ENCODE assay signal across 17 mouse cellular contexts in genomic region chr5:65487381-65487780, GRCm38 (mm10). TPM values are rescaled to one million over a fixed set of nuclear protein-coding genes. Genes with fewer than 3 reads are reported as not detected.
DNase-seq lines count a peak whose midpoint lies in the region; ATAC-seq and TF ChIP-seq lines count a peak whose summit lies in the region.
"Had no signal": no experiment of that assay in that cellular context is flagged by ENCODE, and none has a peak within 500 bp of the region (broad histone marks: within the 10 kb centered on the region; RNA-seq: fewer than 3 reads in every experiment).

No protein-coding gene starts in this region.

- H3K9me3 ChIP-seq in lung, postnatal 0 days (ENCODE audit: low read length) = no peaks in the 10 kb centered on the region
- H3K9me3 ChIP-seq: kidney, embryonic 15.5 days; midbrain, embryonic 15.5 days had no signal

- peaks cover 21% of the 10 kb centered on the region; the same call in 1 of the 2 replicates for H3K4me1 ChIP-seq in lung, postnatal 0 days (ENCODE audit: insufficient read depth, low read depth, low read length)
- H3K4me1 ChIP-seq in brown adipose tissue, adult 24 weeks (ENCODE audit: control insufficient read depth, insufficient read depth, insufficient read length, low read length) = peaks cover 31% of the 10 kb centered on the region
- H3K4me1 ChIP-seq in olfactory bulb, adult 2 months (ENCODE audit: control insufficient read depth, insufficient read depth, low read length) = peaks cover 9% of the 10 kb centered on the region

- H3K27ac ChIP-seq in lung, postnatal 0 days (ENCODE audit: low read length) = no peak overlapping the region
- H3K27ac ChIP-seq in brown adipose tissue, adult 24 weeks (replicated peaks; ENCODE audit: low read depth, low read length) = 0 out of 2 replicates have a peak overlapping the region, but pooled peaks have one; percentile 3
- 0 out of 2 replicates have a peak overlapping the region, but pooled peaks have one; percentile 2 for H3K27ac ChIP-seq in olfactory bulb, adult 2 months (ENCODE audit: insufficient read depth, low read depth, low read length)
- H3K27ac ChIP-seq: kidney, embryonic 15.5 days; midbrain, embryonic 15.5 days had no signal

- peaks cover 9% of the 10 kb centered on the region; the same call in 1 of the 2 replicates for H3K36me3 ChIP-seq in lung, postnatal 0 days (ENCODE audit: insufficient read depth, low read length)
- H3K36me3 ChIP-seq: kidney, embryonic 15.5 days; midbrain, embryonic 15.5 days had no signal

- intact Hi-C loops in left cerebral cortex, postnatal 14 days (cut with DNase I) = no loop called here

- H3K27me3 ChIP-seq in lung, postnatal 0 days (replicated peaks; ENCODE audit: insufficient read depth, low read length) = no peaks in the 10 kb centered on the region
- H3K27me3 ChIP-seq: kidney, embryonic 15.5 days; midbrain, embryonic 15.5 days had no signal

- peak; percentile 26 to 28 for DNase-seq in cerebellum, adult 18-20 months
- DNase-seq in cerebellum, adult 9-11 months = no peak
- DNase-seq in lung, postnatal 0 days (ENCODE audit: low spot score) = peak; percentile 50
- DNase-seq in lung, postnatal 14 days = no peak
- DNase-seq in left cerebral cortex, postnatal 14 days (ENCODE audit: low spot score in 2 of 2) = no peak
- DNase-seq: layer of hippocampus, postnatal 36 days; left cerebral cortex, postnatal 4 days; thymus, adult 2 months had no signal

- WGBS in lung, postnatal 0 days = 70% methylated on average over 10 of the region's 10 CpGs
- WGBS in olfactory bulb, adult 2 months = 72% methylated on average over 10 of the region's 10 CpGs

- H3K4me3 ChIP-seq in lung, postnatal 0 days (ENCODE audit: low read depth, low read length) = no peak overlapping the region
- H3K4me3 ChIP-seq in brown adipose tissue, adult 24 weeks (ENCODE audit: insufficient read depth, low read depth, low read length) = no peak overlapping the region
- no peak overlapping the region for H3K4me3 ChIP-seq in olfactory bulb, adult 2 months (ENCODE audit: insufficient read depth, low read depth, low read length)
- H3K4me3 ChIP-seq: kidney, embryonic 15.5 days; midbrain, embryonic 15.5 days had no signal

- TF ChIP-seq EP300 in lung, postnatal 0 days (IDR thresholded peaks at IDR 0.05) = no peak

- H3K9ac ChIP-seq in lung, postnatal 0 days (replicated peaks; ENCODE audit: low read depth) = no peak overlapping the region
- H3K9ac ChIP-seq: kidney, embryonic 15.5 days; midbrain, embryonic 15.5 days had no signal

- H3K4me2 ChIP-seq in lung, postnatal 0 days (replicated peaks; ENCODE audit: low read depth, low read length) = no peak overlapping the region
- H3K4me2 ChIP-seq: kidney, embryonic 15.5 days; liver, embryonic 11.5 days; midbrain, embryonic 15.5 days had no signal

- TF ChIP-seq CTCF in lung, postnatal 0 days (IDR thresholded peaks at IDR 0.05) = no peak
- no peak for TF ChIP-seq CTCF in olfactory bulb, adult 2 months (IDR thresholded peaks at IDR 0.05; ENCODE audit: insufficient read depth, low read depth, low read length)

- no peak for TF ChIP-seq POLR2A in olfactory bulb, adult 2 months (IDR thresholded peaks at IDR 0.05; ENCODE audit: insufficient read depth, low read depth, low read length)

- ATAC-seq in lung, postnatal 0 days = no peak
- no peak for ATAC-seq in erythroblast, adult 5-6 weeks (replicated peaks; ENCODE audit: low FRiP score, poor library complexity, severe bottlenecking)
- ATAC-seq: forebrain, embryonic 14.5 days; midbrain, embryonic 15.5 days had no signal

RNA-seq across cellular contexts. Expression of gene Gm43552, which starts 5.3 kb away (rescaled TPM):
- polyA plus RNA-seq in lung, postnatal 0 days (2015; fragmentation: Nextera tagmentation; extraction: Ambion mirVana) = not detected in 2 replicates
- polyA plus RNA-seq in brown adipose tissue, adult 24 weeks (2012; ENCODE audit: insufficient read depth, insufficient read length, missing spikeins) = not detected in 2 replicates
- polyA plus RNA-seq in olfactory bulb, adult 2 months (2012; ENCODE audit: insufficient read depth, insufficient read length, low replicate concordance, missing spikeins) = not detected in 2 replicates
- 1 to 10 TPM in 1 of 2 experiments, not detected in 1; 3.4 TPM for total RNA-seq in left cerebral cortex, postnatal 14 days (2021)
- total RNA-seq in erythroblast, adult 5-6 weeks (2015; ENCODE audit: low replicate concordance) = not detected in 2 replicates
- total RNA-seq in erythroblast, adult 5-6 weeks (2017; ENCODE audit: low replicate concordance) = not detected in 2 replicates
- total RNA-seq: left cerebral cortex, postnatal 4 days had no signal
- polyA plus RNA-seq: brain, embryonic 14.5 days; forebrain, embryonic 14.5 days; kidney, embryonic 15.5 days; liver, embryonic 11.5 days; stomach, embryonic 14.5 days; thymus, adult 2 months had no signal

RNA-seq across cellular contexts. Expression of gene Smim14, which starts 49.6 kb away (rescaled TPM):
- polyA plus RNA-seq in lung, postnatal 0 days (2015; fragmentation: Nextera tagmentation; extraction: Ambion mirVana) = 249 and 251 TPM in 2 replicates
- 75.8 and 85.9 TPM in 2 replicates for polyA plus RNA-seq in brown adipose tissue, adult 24 weeks (2012; ENCODE audit: insufficient read depth, insufficient read length, missing spikeins)
- not detected in 2 replicates for polyA plus RNA-seq in olfactory bulb, adult 2 months (2012; ENCODE audit: insufficient read depth, insufficient read length, low replicate concordance, missing spikeins)
- 100 to 1,000 TPM; 147 to 161 TPM for total RNA-seq in left cerebral cortex, postnatal 14 days (2021)
- total RNA-seq in erythroblast, adult 5-6 weeks (2015; ENCODE audit: low replicate concordance) = 41.8 and 54.2 TPM in 2 replicates
- total RNA-seq in erythroblast, adult 5-6 weeks (2017; ENCODE audit: low replicate concordance) = 17.6 and 26.3 TPM in 2 replicates

RNA-seq across cellular contexts. Expression of gene Ube2k, which starts 49.7 kb away (rescaled TPM):
- polyA plus RNA-seq in lung, postnatal 0 days (2015; fragmentation: Nextera tagmentation; extraction: Ambion mirVana) = 99.8 and 102 TPM in 2 replicates
- polyA plus RNA-seq in brown adipose tissue, adult 24 weeks (2012; ENCODE audit: insufficient read depth, insufficient read length, missing spikeins) = 168 and 188 TPM in 2 replicates
- 419 TPM in 1 of 2 replicates, not detected in the other for polyA plus RNA-seq in olfactory bulb, adult 2 months (2012; ENCODE audit: insufficient read depth, insufficient read length, low replicate concordance, missing spikeins)
- 100 to 1,000 TPM; 122 to 132 TPM for total RNA-seq in left cerebral cortex, postnatal 14 days (2021)
- 35.0 and 44.5 TPM in 2 replicates for total RNA-seq in erythroblast, adult 5-6 weeks (2015; ENCODE audit: low replicate concordance)
- 18.1 TPM in 2 replicates for total RNA-seq in erythroblast, adult 5-6 weeks (2017; ENCODE audit: low replicate concordance)

RNA-seq across cellular contexts. Expression of gene Ugdh, which starts 51.6 kb away (rescaled TPM):
- 71.9 and 77.3 TPM in 2 replicates for polyA plus RNA-seq in lung, postnatal 0 days (2015; fragmentation: Nextera tagmentation; extraction: Ambion mirVana)
- 17.4 and 29.1 TPM in 2 replicates for polyA plus RNA-seq in brown adipose tissue, adult 24 weeks (2012; ENCODE audit: insufficient read depth, insufficient read length, missing spikeins)
- not detected in 2 replicates for polyA plus RNA-seq in olfactory bulb, adult 2 months (2012; ENCODE audit: insufficient read depth, insufficient read length, low replicate concordance, missing spikeins)
- 10 to 100 TPM; 24.8 to 25.7 TPM for total RNA-seq in left cerebral cortex, postnatal 14 days (2021)
- 10.8 and 23.0 TPM in 2 replicates for total RNA-seq in erythroblast, adult 5-6 weeks (2015; ENCODE audit: low replicate concordance)
- 12.3 and 15.8 TPM in 2 replicates for total RNA-seq in erythroblast, adult 5-6 weeks (2017; ENCODE audit: low replicate concordance)

Comparison
In these comparisons a context has a peak if more than half of its experiments do, and no peak if none do; other contexts are left out.
1. DNase-seq: peak in cerebellum, adult 18-20 months (2 of 2) and lung, postnatal 0 days (single experiment); none in cerebellum, adult 9-11 months (single experiment), lung, postnatal 14 days (single experiment) and left cerebral cortex, postnatal 14 days (0 of 2).